Comparison of ENCODE assay signal across 1 mouse cellular context in the genomic region with DNA sequence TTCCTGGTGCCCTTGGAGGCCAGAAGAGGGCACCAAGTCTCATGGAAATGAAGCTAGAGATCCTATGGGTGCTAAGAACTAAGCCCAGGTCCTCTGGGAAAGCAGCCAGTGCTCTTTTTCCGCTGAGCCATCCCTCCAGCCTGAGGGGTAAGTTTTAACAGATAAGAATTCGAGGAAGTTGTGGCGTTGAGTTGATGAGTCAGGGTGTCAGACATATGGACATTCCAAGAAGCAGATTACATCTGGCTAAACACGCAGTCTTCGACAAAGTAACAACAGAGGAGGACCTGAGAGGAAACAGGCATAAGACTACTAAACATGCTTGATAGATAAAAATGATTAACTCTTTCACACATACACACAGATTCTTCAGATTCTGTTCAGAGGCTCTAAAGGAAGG.
TF ChIP-seq lines count a peak whose summit lies in the region.

No protein-coding gene starts in this region.

TF ChIP-seq in MEL, 35 proteins besides CTCF, POLR2A, EP300 and RAD21 (continued from another document):
- peak; percentile 81 for TF ChIP-seq GATA1 (IDR thresholded peaks at IDR 0.05; ENCODE audit: low read depth, low read length)
- no peak for TF ChIP-seq ZNF384 (IDR thresholded peaks at IDR 0.05; ENCODE audit: low read depth, low read length)
- TF ChIP-seq RCOR1 (IDR thresholded peaks at IDR 0.05; ENCODE audit: low read depth, low read length) = peak; percentile 38; the same call in 1 of the 2 replicates
- no peak for TF ChIP-seq CHD2 (IDR thresholded peaks at IDR 0.05; ENCODE audit: low read length)
- TF ChIP-seq TCF12 (IDR thresholded peaks at IDR 0.05; ENCODE audit: low read depth, low read length) = peak; percentile 67
- TF ChIP-seq SIN3A (IDR thresholded peaks at IDR 0.05; ENCODE audit: low read length) = peak; percentile 46; the same call in 1 of the 2 replicates
- TF ChIP-seq ZMIZ1 (IDR thresholded peaks at IDR 0.05; ENCODE audit: low read depth, low read length) = no peak
- peak; percentile 33; the same call in 1 of the 2 replicates for TF ChIP-seq MAFK (IDR thresholded peaks at IDR 0.05; ENCODE audit: borderline replicate concordance, low read depth, low read length)
- no peak for TF ChIP-seq TBP (IDR thresholded peaks at IDR 0.05; ENCODE audit: low read depth, low read length)
- peak; percentile 59; the same call in 1 of the 2 replicates for TF ChIP-seq MYC (IDR thresholded peaks at IDR 0.05; ENCODE audit: low read depth, low read length)
